Mouse (Mus musculus) heart, postnatal 25 days (tissue): ENCODE measurements around the gene Gm4767. TPM values are rescaled to one million over a fixed set of nuclear protein-coding genes. Genes with fewer than 3 reads are reported as not detected.
"Not testable (repeated sequence)": the region's sequence is repeated elsewhere in the genome, so short reads cannot be mapped to it uniquely, and the experiment has no call there.

Experiments used
- DNase-seq: peaks from one replicate; pipeline ENCODE4 v3.0.0; 2022; ENCODE audit warnings: low spot score
- intact Hi-C: fragments of 180-260 bp; cut with DNase I; formaldehyde crosslinking; loops from one replicate; pipeline ENCODE4 v1.15.1; 2025
- total RNA-seq, 2 experiments: library from RNA; stranded (reverse); gene quantifications; 2 replicates each; pipeline ENCODE4 v1.2.3; 2021

The Gm4767 gene
- total RNA-seq, result 1 to 10 TPM; 1.2 to 1.7 TPM

DNA sequence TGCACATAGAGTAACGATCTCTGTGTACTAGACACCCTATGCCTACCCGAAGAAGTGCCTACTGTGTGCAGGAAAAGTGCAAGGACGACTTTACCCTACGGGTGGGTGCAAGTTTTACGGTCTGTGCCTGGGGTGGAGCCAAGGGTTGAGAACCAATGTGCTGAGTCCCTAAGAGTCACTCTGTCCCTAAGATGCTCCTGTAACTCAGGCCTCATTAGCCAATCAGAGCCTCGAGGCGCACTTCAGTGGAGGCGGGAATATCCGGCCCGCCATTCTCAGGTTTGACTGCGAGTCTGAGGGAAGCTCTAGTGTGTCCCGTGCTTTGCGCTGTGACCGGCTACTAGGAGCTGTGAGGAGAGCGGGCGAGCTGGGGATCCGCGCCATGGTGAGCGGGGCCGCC is at the start of gene Gm4767:
Gene Gm4767, plus strand, starts transcription at position 288 of the 400 bp plus-strand sequence.
- intact Hi-C loops, DNase-seq: not testable (repeated sequence)

DNA sequence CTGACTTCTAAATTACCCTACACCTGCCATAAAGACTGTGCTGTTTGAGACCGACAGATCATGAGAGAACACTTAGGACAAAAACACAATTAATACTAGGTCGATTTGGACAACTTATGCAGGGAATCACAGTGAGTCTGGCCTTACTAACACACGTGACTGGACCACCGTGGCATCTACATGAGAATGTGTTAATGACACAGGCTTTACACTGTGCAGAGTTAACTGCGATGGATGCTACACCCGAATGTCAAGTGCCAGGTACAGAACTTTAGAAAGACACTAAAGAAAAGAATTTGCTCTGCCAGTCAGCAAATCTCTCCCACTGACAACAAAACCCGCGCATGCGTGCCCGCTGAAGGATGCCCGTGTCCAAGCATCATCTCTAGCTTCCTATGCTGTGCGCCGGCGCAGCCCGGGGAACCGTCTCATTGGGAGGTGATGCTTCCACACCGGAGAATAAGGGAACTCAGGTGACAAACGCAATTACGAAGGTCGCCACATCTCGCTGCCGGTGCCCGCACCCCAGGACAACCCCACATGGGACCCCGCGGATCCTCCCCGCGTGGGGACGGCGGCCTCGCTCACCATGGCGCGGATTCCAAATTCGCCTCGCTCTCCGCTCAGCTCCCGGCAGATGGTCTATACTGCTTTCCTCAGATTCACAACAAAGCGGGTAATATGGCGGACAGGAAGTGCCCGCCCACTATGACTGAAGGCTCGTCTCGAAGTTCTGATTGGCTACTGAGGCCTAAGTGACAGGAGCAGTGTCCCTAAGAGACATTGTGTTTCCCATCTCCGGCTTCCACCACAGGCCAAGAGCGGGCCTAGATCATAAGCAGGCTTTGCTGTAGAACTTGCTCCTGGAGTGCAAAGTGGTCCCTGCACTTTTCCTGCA is 41.2 kb upstream of the Gm4767 start, which contains the start of gene Gm3055:
Gene Gm3055, minus strand, starts transcription at position 656 of the 898 bp plus-strand sequence.
- intact Hi-C loops, DNase-seq: not testable (repeated sequence)

DNA sequence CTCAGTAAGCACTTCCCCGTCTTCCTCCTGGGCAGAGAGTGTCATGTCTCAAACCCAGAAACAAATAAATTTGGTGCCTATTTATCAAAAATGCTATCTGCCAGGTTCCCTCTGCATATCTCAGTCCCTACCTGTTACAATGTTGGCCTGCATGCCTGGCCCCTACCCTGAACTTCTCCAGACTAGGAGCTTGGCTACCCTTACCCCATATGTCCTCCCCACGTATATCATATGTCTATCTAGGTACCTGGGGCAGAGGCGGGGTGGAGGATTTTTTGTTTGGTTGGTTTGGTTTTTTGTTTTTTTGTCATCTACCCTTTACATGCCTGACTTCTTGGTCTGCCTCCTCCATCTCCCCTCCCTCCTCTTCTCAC is 40.6 kb upstream of the Gm4767 start:
- intact Hi-C loops, result not testable (repeated sequence)

DNA sequence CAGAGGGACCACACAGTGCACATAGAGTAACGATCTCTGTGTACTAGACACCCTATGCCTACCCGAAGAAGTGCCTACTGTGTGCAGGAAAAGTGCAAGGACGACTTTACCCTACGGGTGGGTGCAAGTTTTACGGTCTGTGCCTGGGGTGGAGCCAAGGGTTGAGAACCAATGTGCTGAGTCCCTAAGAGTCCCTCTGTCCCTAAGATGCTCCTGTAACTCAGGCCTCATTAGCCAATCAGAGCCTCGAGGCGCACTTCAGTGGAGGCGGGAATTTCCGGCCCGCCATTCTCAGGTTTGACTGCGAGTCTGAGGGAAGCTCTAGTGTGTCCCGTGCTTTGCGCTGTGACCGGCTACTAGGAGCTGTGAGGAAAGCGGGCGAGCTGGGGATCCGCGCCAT is 34.2 kb downstream of the Gm4767 start:
- DNase-seq, intact Hi-C loops: not testable (repeated sequence)

More for the DNA sequence above, 40.6 kb upstream of the Gm4767 start:
- DNase-seq, result not testable (repeated sequence)

DNA sequence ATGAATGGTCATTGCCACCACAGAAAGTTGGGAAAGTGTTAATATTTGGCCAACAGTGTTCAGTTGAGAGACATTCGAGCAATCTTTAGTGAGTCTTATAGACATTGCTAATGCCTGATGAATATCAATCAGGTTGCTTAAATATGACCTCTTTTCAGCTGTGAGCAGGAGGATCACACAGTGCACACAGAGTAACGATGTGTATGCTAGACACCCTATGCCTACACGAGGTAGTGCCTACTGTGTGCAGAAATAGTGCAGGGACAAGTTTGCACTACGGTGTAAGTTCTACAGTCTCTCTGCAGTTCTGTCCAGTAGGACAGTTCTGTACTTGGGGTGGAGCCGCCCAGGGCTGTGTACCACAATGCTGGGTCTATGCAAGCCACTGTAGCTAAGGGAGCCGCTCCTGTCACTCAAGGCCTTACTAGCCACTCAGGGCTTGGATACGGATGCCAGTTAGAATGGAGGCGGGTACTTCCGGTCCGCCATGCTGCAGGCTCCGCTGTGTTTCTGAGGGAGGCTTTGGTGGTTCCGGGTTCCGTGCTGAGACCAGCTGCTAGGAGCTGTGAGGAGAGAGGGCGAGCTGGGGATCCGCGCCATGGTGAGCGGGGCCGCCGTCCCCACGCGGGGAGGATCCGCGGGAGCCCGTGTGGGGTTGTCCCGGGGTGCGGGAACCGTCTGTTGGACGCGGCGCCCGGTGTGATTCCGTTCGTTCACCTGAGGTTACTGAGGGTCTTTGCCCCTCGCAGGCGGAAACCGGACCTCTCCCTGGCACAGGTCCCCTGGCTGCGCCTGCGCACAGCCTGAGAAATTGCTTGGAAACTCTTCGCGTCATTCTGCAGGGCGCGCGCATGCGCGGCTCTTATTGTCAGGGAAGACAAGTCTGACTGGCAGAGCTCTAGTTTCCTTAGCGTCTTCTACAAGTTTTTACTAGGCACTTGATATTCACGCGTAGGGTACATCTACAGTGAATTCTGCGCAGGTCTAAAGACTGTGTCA is 51.7 kb downstream of the Gm4767 start, which contains the start of gene Gm32687:
Gene Gm32687, plus strand, starts transcription at position 526 of the 999 bp plus-strand sequence.
- intact Hi-C loops, DNase-seq: not testable (repeated sequence)

Other genes with a start within 250 kb of the Gm4767 start
- gene Tle2, start 237.6 kb upstream of the Gm4767 start, total RNA-seq, result 1 to 10 TPM; 8.4 to 9.7 TPM
- gene Tle6, start 211.1 kb upstream of the Gm4767 start, total RNA-seq, result 1 to 10 TPM; 6.7 to 7.4 TPM
- gene BC025920, start 205.9 kb upstream of the Gm4767 start, total RNA-seq, result 1 to 10 TPM; 1.9 to 2.8 TPM
- 1 to 10 TPM; 8.0 to 8.5 TPM for gene Sirt6, start 184.4 kb upstream of the Gm4767 start, total RNA-seq
- gene Ankrd24, start 183.6 kb upstream of the Gm4767 start, total RNA-seq, result 10 to 100 TPM in 1 of 2 experiments, 1 to 10 TPM in 1; 9.4 to 10.1 TPM
- 1 to 10 TPM; 1.7 to 3.0 TPM for gene Gm10778, start 163.1 kb upstream of the Gm4767 start, total RNA-seq
- 1 to 10 TPM; 3.7 to 6.5 TPM for gene Zfp433, start 107.4 kb upstream of the Gm4767 start, total RNA-seq
- 1 to 10 TPM; 2.1 to 3.0 TPM for gene Gm3055, start 41.0 kb upstream of the Gm4767 start, total RNA-seq
- gene Gm32687, start 51.7 kb downstream of the Gm4767 start, total RNA-seq, result 1 to 10 TPM; 1.0 to 1.9 TPM
- 1 to 10 TPM in 1 of 2 experiments, under 1 TPM in 1; 0.75 to 1.3 TPM for gene Zfp781, start 118.3 kb downstream of the Gm4767 start, total RNA-seq
- gene Zfp873, start 235.9 kb downstream of the Gm4767 start, total RNA-seq, result 1 to 10 TPM; 4.2 to 6.2 TPM